Mouse (Mus musculus) urinary bladder, adult 2 months (tissue): ENCODE results near the gene Scn2a. TPM values are rescaled to one million over a fixed set of nuclear protein-coding genes. Genes with fewer than 3 reads are reported as not detected.
"Not testable (repeated sequence)": the region's sequence is repeated elsewhere in the genome, so short reads cannot be mapped to it uniquely, and the experiment has no call there.

ENCODE experiments used
- DNase-seq: peaks from one replicate; pipeline ENCODE4 v3.0.0; 2022; ENCODE audit warnings: low spot score
- polyA plus RNA-seq: library from polyadenylated mRNA; depleted of rRNA; stranded (reverse); fragments of >200 nt; gene quantifications from 2 replicates; pipeline ENCODE4 v1.2.3, GENCODE M21; 2012; rRNA removed

Scn2a gene
- polyA plus RNA-seq, 1 experiment = 2.4 TPM

GRCm38 (mm10) chr2:65695061-65695460 lies 74.5 kb downstream of the Scn2a start:
- no peak for DNase-seq

GRCm38 (mm10) chr2:65700246-65700645 lies 79.7 kb downstream of the Scn2a start:
- DNase-seq = no peak

DNA sequence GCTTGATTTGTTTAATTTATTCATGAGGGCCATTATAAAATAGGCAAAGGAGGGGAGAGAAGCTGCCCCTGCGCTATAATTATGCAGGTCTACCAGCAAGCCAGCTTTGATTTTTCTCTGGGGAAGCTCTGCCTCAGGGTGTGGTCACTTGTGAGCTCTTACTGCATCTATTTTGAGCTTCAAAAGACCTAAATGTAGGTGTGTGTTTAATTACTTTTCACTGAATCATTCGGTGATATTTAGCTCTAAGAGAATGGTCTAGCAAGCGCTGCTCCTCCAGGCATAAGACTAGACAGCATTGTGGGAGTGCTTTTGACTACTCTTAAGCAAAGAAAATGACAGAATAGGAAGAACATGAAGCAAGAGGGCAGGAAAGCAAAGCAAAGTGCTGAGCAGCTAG lies 80.6 kb downstream of the Scn2a start:
- no peak for DNase-seq

GRCm38 (mm10) chr2:65722219-65722800 lies 101.7 kb downstream of the Scn2a start:
- DNase-seq = no peak

DNA sequence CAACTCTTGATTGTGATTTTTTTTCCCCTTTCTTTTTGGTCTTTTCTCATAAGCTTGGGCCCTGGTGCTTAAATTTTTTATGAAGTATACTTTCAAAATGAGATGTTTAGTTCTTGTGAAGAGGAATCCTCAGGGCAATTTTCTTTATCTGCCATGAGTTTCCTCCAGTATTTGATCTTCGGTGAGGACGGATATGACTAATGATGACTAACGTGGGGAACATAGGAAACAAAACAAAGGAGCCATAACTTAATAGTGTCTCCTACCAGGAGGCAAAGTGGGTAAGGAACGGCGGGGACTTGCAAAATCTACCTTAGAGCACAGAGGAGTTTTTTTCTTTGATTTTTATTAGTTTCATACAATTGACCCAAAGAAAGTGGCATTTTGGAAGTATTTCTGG lies 124.8 kb downstream of the Scn2a start:
- DNase-seq = no peak

DNA sequence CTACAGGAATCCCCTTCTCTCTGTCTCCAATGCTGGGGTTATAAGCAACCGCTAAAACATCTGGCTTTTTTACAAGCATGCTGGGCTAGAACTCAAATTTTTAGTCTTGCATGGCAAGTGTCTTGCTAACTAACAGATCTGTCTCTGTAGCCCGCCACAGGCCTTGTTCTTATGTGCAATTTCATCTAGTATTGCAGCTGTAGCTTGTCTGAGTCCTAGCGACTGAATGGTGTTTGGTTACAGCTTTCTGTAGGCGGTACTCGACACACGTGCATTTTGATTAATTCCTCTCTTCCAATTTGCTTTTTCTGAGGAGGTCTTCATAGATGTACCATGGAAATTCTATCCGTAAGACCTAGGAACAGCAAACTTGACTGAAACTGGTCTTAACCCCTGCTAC lies 161.9 kb downstream of the Scn2a start:
- no peak for DNase-seq

- no peak for DNase-seq
Observed at GRCm38 (mm10) chr2:65783392-65783791, 162.8 kb downstream of the Scn2a start.

GRCm38 (mm10) chr2:65792516-65792915 lies 171.9 kb downstream of the Scn2a start:
- DNase-seq = no peak

- DNase-seq = no peak
Observed at GRCm38 (mm10) chr2:65793593-65793992, 173.0 kb downstream of the Scn2a start.

- no peak for DNase-seq
Observed at GRCm38 (mm10) chr2:65801054-65801709, 180.6 kb downstream of the Scn2a start.

GRCm38 (mm10) chr2:65806556-65806955 lies 186.0 kb downstream of the Scn2a start:
- no peak for DNase-seq

DNA sequence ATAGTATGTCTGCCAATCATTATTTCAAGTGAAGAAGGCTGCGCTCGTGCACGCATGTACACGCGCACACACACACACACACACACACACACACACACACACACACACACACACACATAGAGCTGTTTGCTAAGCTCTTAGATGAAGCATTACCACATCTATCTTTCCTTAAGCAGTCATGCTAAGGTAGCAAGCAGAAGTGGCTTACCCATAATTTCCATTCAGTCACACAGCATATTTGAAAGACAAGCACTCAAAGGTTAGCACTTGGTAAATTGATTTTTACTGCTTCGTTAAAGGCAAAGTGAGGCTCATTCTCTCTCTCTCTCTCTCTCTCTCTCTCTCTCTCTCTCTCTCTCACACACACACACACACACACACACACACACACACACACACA lies 190.6 kb downstream of the Scn2a start:
- not testable (repeated sequence) for DNase-seq

Other genes starting within 250 kb of the Scn2a start
- gene Scn3a, start 53.1 kb upstream of the Scn2a start, polyA plus RNA-seq = 0.21 and 0.22 TPM in 2 replicates
- gene Csrnp3, start 225.0 kb downstream of the Scn2a start, polyA plus RNA-seq = 0.01 and 0.03 TPM in 2 replicates